Mouse (Mus musculus): ENCODE measurements around the gene Akr7a5. TPM values are rescaled to one million over a fixed set of nuclear protein-coding genes. Genes with fewer than 3 reads are reported as not detected.

Gene Akr7a5
- 141 and 158 TPM in 2 replicates for polyA plus RNA-seq (2016; fragmentation: Nextera tagmentation; extraction: Ambion mirVana)

GRCm38 (mm10) chr4:139310171-139310898 lies at the start of gene Akr7a5, which contains the start of gene Pqlc2:
TSS of gene Akr7a5 (plus strand) at chr4:139310744.
TSS of gene Pqlc2 (minus strand) at chr4:139310708.
- Histone ChIP-seq H3K36me3 (replicated peaks) (peaks cover 37% of the 10 kb centered on the region), H3K4me3 (peak within 1 kb of the TSS; percentile 89), H3K4me1 (peaks cover 24% of the 10 kb centered on the region), H3K27ac (replicated peaks) (peak within 1 kb of the TSS; percentile 90), H3K27me3 (replicated peaks; ENCODE audit: low read depth, poor library complexity, severe bottlenecking) (peaks cover 13% of the 10 kb centered on the region), H3K9me3 (no peaks in the 10 kb centered on the region)
- WGBS: under 1% methylated on average over 63 of the region's 63 CpGs
- DNase-seq (ENCODE audit: low spot score): peak; percentile 98

DNA sequence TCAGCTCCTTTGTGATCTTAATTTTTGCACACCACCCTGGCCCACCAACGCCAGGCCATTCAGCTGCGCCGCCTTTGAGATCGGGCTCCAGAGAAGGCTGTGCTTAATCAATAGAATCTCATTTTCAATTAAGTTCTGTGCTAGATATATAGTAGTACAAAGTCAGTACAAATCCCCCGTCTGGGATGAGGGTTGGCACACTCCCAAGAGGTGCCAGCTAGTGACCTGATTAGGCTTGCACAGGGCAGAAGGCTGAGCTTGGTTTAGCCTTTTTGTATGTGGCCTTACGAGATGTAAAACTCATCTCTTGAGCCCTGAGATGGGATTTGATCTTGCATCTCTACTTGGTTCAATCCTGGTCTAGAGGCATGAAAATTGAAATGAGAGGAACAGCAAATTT lies 47.6 kb upstream of the Akr7a5 start:
- no peaks in the 10 kb centered on the region for H3K27me3 ChIP-seq (replicated peaks; ENCODE audit: low read depth, poor library complexity, severe bottlenecking)
- 0 out of 2 replicates have a peak overlapping the region, but pooled peaks have one; percentile 88 for H3K27ac ChIP-seq (replicated peaks)

GRCm38 (mm10) chr4:139265783-139266499 lies 44.6 kb upstream of the Akr7a5 start:
- peaks cover 53% of the 10 kb centered on the region for H3K4me1 ChIP-seq
- peak overlapping the region; percentile 73 for H3K27ac ChIP-seq (replicated peaks)
- no peak overlapping the region for H3K4me3 ChIP-seq
- no peak for DNase-seq (ENCODE audit: low spot score)
- WGBS: 83% methylated on average over 13 of the region's 13 CpGs
- H3K36me3 ChIP-seq (replicated peaks): peaks cover 88% of the 10 kb centered on the region
- H3K9me3 ChIP-seq: no peaks in the 10 kb centered on the region
- no peaks in the 10 kb centered on the region for H3K27me3 ChIP-seq (replicated peaks; ENCODE audit: low read depth, poor library complexity, severe bottlenecking)

More for the DNA sequence above, 47.6 kb upstream of the Akr7a5 start:
- Histone ChIP-seq H3K9me3 (no peaks in the 10 kb centered on the region), H3K36me3 (replicated peaks) (peaks cover 94% of the 10 kb centered on the region), H3K4me3 (no peak overlapping the region), H3K4me1 (peaks cover 59% of the 10 kb centered on the region)
- no peak for DNase-seq (ENCODE audit: low spot score)
- 92% methylated on average over 6 of the region's 6 CpGs for WGBS

DNA sequence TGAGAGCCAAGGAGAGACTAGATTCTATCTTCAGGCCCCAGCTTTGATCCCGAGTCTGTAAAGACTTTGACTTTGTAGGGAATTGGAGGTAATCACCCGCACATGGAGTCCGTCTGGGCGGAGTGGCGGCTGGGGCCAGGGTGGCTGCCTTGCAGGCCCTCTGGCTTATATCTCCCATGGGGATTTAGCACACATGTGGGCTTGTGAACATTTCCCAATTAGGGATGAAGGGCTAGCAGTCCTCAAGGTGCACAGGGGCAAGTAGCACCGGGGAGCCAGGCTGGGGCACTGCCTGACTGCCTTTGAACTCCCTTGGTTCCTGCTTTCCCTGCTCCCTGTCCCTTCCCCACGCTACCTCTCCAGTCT lies 44.1 kb upstream of the Akr7a5 start:
- DNase-seq (ENCODE audit: low spot score): peak; percentile 75

DNA sequence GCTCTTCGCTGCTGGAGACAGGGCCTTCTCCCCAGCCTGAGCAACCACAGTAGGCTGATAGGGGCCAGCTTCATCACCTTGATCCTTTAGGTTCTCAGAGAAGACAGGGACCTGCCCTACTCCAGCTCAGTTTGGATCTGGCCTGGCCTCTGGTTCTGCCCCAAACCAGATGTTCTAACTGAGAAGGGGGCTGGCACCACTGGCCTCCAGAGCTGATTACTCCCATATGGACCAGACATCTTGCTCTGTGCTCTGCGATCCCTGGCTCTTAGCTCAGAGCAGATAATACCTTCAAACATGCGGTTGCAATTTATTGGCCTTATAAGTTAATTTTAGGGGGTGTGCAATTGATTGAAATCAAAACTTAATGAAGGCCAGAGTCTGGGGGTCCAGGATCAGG lies 43.2 kb upstream of the Akr7a5 start:
- Histone ChIP-seq H3K36me3 (replicated peaks) (peaks cover 84% of the 10 kb centered on the region), H3K9me3 (no peaks in the 10 kb centered on the region), H3K4me3 (no peak overlapping the region), H3K27me3 (replicated peaks; ENCODE audit: low read depth, poor library complexity, severe bottlenecking) (no peaks in the 10 kb centered on the region), H3K27ac (replicated peaks) (peak overlapping the region; percentile 73), H3K4me1 (peaks cover 54% of the 10 kb centered on the region)
- peak; percentile 71 for DNase-seq (ENCODE audit: low spot score)
- 55% methylated on average over 3 of the region's 3 CpGs for WGBS

More for the DNA sequence above, 44.1 kb upstream of the Akr7a5 start:
- WGBS: 53% methylated on average over 7 of the region's 7 CpGs
- Histone ChIP-seq H3K9me3 (no peaks in the 10 kb centered on the region), H3K4me3 (peak overlapping the region; percentile 25; the same call in 1 of the 2 replicates), H3K27ac (replicated peaks) (peak overlapping the region; percentile 73), H3K27me3 (replicated peaks; ENCODE audit: low read depth, poor library complexity, severe bottlenecking) (no peaks in the 10 kb centered on the region), H3K36me3 (replicated peaks) (peaks cover 84% of the 10 kb centered on the region), H3K4me1 (peaks cover 50% of the 10 kb centered on the region)

DNA sequence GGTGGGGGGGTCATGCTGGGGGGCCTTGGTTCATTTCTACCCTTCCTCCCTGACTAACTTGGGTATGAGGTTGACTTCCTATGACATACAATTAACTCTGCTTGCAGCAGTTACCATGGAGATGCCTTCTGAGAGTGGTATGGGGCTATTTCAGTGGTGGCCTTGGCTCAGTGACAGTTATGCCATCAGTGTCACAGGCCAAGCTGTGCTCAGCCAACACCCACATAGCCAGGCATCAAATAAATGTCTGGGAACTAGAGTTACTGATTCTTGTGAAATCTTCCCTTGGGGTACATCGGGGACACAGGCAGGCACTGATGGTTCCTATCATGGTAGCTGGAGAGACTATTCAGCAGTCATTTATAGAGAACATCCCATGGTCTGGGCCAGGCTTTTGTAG lies 42.3 kb upstream of the Akr7a5 start:
- WGBS: 92% methylated on average over 1 of the region's 1 CpGs
- Histone ChIP-seq H3K27me3 (replicated peaks; ENCODE audit: low read depth, poor library complexity, severe bottlenecking) (no peaks in the 10 kb centered on the region), H3K36me3 (replicated peaks) (peaks cover 84% of the 10 kb centered on the region), H3K4me3 (no peak overlapping the region), H3K4me1 (peaks cover 56% of the 10 kb centered on the region), H3K27ac (replicated peaks) (peak overlapping the region; percentile 73), H3K9me3 (no peaks in the 10 kb centered on the region)
- DNase-seq (ENCODE audit: low spot score): no peak

DNA sequence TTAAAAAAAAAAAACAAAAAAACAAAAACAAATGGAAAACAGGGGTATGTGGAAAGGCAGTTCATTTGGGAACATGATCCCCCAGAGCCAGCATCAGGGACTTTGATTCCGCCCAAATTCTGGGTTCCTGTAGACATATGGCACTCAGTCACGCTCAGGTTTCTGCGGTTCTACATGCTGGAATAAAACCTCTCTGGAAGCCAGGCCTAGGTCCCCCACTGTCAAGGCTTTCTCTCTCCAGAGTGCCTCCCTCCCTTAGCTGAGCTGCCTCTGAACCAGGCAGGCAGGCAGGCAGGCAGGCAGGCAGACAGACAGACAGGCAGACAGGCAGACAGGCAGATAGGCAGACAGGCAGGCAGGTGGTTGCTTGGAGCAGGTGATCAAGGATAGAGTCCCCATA lies 40.4 kb upstream of the Akr7a5 start:
- Histone ChIP-seq H3K27ac (replicated peaks) (peak overlapping the region; percentile 72), H3K36me3 (replicated peaks) (peaks cover 84% of the 10 kb centered on the region), H3K27me3 (replicated peaks; ENCODE audit: low read depth, poor library complexity, severe bottlenecking) (no peaks in the 10 kb centered on the region), H3K4me1 (peaks cover 56% of the 10 kb centered on the region), H3K9me3 (no peaks in the 10 kb centered on the region), H3K4me3 (no peak overlapping the region)
- 79% methylated on average over 3 of the region's 3 CpGs for WGBS
- no peak for DNase-seq (ENCODE audit: low spot score)

- Histone ChIP-seq H3K4me1 (peaks cover 47% of the 10 kb centered on the region), H3K4me3 (no peak overlapping the region), H3K36me3 (replicated peaks) (peaks cover 80% of the 10 kb centered on the region), H3K27me3 (replicated peaks; ENCODE audit: low read depth, poor library complexity, severe bottlenecking) (no peaks in the 10 kb centered on the region), H3K27ac (replicated peaks) (no peak overlapping the region; the same call in 1 of the 2 replicates), H3K9me3 (no peaks in the 10 kb centered on the region)
- DNase-seq (ENCODE audit: low spot score): no peak
- WGBS: 87% methylated on average over 9 of the region's 9 CpGs
Measured at GRCm38 (mm10) chr4:139271562-139271961, 39.0 kb upstream of the Akr7a5 start.

DNA sequence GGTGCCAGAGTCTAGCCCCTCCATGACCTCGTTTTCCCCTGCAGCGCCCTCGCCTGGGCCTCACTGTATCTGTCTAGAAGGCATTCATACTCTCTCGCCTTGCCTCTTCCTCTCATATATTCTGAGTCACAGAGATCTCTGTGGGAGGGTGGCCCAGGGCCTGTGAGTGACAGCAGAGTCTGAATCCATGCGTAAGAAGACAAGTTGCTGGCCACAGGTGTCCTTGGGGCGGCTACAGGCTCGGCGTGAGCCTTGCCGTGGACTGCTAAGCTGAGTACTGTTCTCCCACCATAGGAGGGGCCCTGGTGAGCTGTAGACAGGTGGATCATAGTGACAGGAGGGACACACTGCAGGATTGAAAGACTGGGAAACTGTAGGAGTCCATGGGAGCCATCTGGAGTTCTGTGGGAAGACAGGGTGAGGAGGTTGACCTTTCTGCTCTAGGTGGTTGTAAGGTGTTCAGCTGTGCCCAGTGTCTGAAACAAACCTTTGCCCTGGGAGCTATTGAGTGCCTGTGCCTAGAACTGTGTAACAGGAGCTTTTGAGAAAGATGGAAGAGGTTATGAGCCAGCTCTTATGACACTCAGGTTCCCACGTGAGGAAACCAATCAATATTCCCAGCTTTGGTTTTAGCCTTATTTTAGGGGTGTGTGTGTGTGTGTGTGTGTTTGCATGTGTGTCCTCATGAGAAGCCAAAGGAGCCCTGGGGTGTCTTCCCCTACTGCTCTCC lies 37.4 kb upstream of the Akr7a5 start:
- DNase-seq (ENCODE audit: low spot score): no peak
- H3K4me3 ChIP-seq: no peak overlapping the region
- no peaks in the 10 kb centered on the region for H3K9me3 ChIP-seq
- H3K27ac ChIP-seq (replicated peaks): peak overlapping the region; percentile 52
- peaks cover 78% of the 10 kb centered on the region for H3K36me3 ChIP-seq (replicated peaks)
- 92% methylated on average over 10 of the region's 10 CpGs for WGBS
- H3K4me1 ChIP-seq: peaks cover 39% of the 10 kb centered on the region
- no peaks in the 10 kb centered on the region for H3K27me3 ChIP-seq (replicated peaks; ENCODE audit: low read depth, poor library complexity, severe bottlenecking)

GRCm38 (mm10) chr4:139274573-139274972 lies 36.0 kb upstream of the Akr7a5 start:
- 90% methylated on average over 7 of the region's 7 CpGs for WGBS
- peaks cover 68% of the 10 kb centered on the region for H3K36me3 ChIP-seq (replicated peaks)

DNA sequence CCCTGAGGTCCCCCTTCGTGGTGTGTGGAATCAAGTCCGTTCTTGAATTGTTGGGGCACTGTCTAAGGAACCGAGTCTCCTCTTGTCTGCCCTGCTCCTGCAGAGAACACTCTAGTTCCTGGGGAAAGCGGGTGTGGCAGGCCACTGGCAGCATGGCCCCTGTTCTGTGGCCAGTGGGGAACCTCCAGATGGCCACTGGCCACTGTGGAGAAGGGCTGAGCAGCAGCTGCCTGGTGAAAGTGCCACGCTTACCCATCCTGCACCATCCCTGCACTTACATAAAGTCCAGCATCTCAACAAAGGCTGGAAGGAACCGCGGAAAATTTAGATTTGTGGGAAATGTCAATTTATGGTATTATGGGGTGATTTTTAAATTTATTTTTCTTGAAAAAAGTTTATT lies 34.1 kb upstream of the Akr7a5 start:
- Histone ChIP-seq H3K9me3 (no peaks in the 10 kb centered on the region), H3K27me3 (replicated peaks; ENCODE audit: low read depth, poor library complexity, severe bottlenecking) (no peaks in the 10 kb centered on the region), H3K4me3 (no peak overlapping the region), H3K27ac (replicated peaks) (no peak overlapping the region; the same call in 1 of the 2 replicates), H3K36me3 (replicated peaks) (peaks cover 78% of the 10 kb centered on the region), H3K4me1 (peaks cover 18% of the 10 kb centered on the region; the same call in 1 of the 2 replicates)
- WGBS: 92% methylated on average over 7 of the region's 7 CpGs
- DNase-seq (ENCODE audit: low spot score): no peak

More at GRCm38 (mm10) chr4:139274573-139274972, 36.0 kb upstream of the Akr7a5 start:
- DNase-seq (ENCODE audit: low spot score): no peak
- no peaks in the 10 kb centered on the region for H3K27me3 ChIP-seq (replicated peaks; ENCODE audit: low read depth, poor library complexity, severe bottlenecking)
- H3K9me3 ChIP-seq: no peaks in the 10 kb centered on the region
- H3K4me3 ChIP-seq: no peak overlapping the region
- H3K4me1 ChIP-seq: peaks cover 24% of the 10 kb centered on the region
- H3K27ac ChIP-seq (replicated peaks): peak overlapping the region; percentile 0; the same call in 1 of the 2 replicates

DNA sequence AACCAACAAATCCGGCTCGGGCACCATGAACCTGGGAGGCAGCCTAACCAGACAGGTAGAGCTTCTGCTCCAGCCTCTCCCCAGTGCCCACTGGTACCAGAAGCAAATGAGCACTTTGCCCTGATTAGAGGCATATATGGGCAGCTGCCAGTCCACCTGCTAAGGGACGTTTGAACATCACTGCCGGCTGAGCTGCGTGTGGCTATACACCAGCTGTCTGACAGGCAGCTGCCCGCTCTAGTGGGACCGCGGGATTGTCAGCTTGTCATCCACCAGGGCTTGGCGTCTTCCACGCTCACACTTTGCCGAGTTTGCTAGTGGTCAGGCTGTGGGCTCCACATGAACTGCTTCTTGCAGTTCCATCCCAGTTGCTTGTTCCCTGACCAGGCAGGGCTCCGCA lies 30.0 kb upstream of the Akr7a5 start:
- Histone ChIP-seq H3K27me3 (replicated peaks; ENCODE audit: low read depth, poor library complexity, severe bottlenecking) (no peaks in the 10 kb centered on the region), H3K4me3 (no peak overlapping the region), H3K36me3 (replicated peaks) (peaks cover 78% of the 10 kb centered on the region), H3K27ac (replicated peaks) (no peak overlapping the region), H3K4me1 (peaks cover 14% of the 10 kb centered on the region), H3K9me3 (no peaks in the 10 kb centered on the region)
- no peak for DNase-seq (ENCODE audit: low spot score)
- WGBS: 93% methylated on average over 12 of the region's 12 CpGs

All from embryonic facial prominence, embryonic 10.5 days (tissue).